Mouse (Mus musculus) liver, embryonic 16.5 days (tissue): ENCODE results near the gene Stk26. TPM values are rescaled to one million over a fixed set of nuclear protein-coding genes. Genes with fewer than 3 reads are reported as not detected.

Experiments
- ATAC-seq: fragments of 200-750 bp; cut with Nextera tagmentation; 2 replicates; pipeline ENCODE4 v1.8.0; 2017; ENCODE audit warnings: low read depth, mild to moderate bottlenecking, moderate number of reproducible peaks, moderate library complexity
- H3K27ac ChIP-seq: fragments of 300-500 bp; sonication (generic); 2 replicates; pipeline ENCODE4 v1.5.1; 2014; ENCODE audit warnings: mild to moderate bottlenecking, low read length
- H3K27me3 ChIP-seq: fragments of 300-500 bp; sonication (generic); 2 replicates; pipeline ENCODE4 v1.6.1; 2014; ENCODE audit warnings: low read depth, low read length, mixed read lengths; ENCODE audit not compliant: control insufficient read depth, insufficient read depth
- H3K36me3 ChIP-seq: fragments of 300-500 bp; sonication (generic); 2 replicates; pipeline ENCODE4 v1.6.1; 2014; ENCODE audit warnings: mild to moderate bottlenecking; ENCODE audit not compliant: control insufficient read depth, insufficient read depth
- H3K4me1 ChIP-seq: fragments of 300-500 bp; sonication (generic); 2 replicates; pipeline ENCODE4 v1.6.1; 2014; ENCODE audit warnings: low read depth, low read length, mixed read lengths; ENCODE audit not compliant: control insufficient read depth
- H3K4me2 ChIP-seq: fragments of 300-500 bp; sonication (generic); 2 replicates; pipeline ENCODE4 v1.6.1; 2014; ENCODE audit warnings: low read depth, low read length, mixed read lengths
- H3K4me3 ChIP-seq: fragments of 300-500 bp; sonication (generic); 2 replicates; pipeline ENCODE4 v1.5.1; 2014; ENCODE audit warnings: low read depth, mild to moderate bottlenecking, low read length
- H3K9ac ChIP-seq: fragments of 300-500 bp; sonication (generic); 2 replicates; pipeline ENCODE4 v1.6.1; 2014; ENCODE audit warnings: low read depth, low read length
- H3K9me3 ChIP-seq: fragments of 300-500 bp; sonication (generic); replicated peaks from 2 replicates; pipeline ENCODE4 v1.6.1; 2016; ENCODE audit warnings: low read length; ENCODE audit not compliant: control insufficient read depth
- WGBS: fragments of 180-500 bp; shearing (Covaris S2); extraction: QIAGEN DNeasy Blood & Tissue Kit; methylation state at CpG from one replicate; pipeline ENCODE4 v1.1.7; 2014; ENCODE audit not compliant: insufficient replicate concordance; 5-methylcytosine and 5-hydroxymethylcytosine counted together
- polyA plus RNA-seq: library from polyadenylated mRNA; unstranded; fragments of >200 nt; fragmentation: Nextera tagmentation; extraction: Ambion mirVana; gene quantifications from 2 replicates; pipeline ENCODE4 v1.2.1, GENCODE M21; 2015

Stk26 gene
- polyA plus RNA-seq, result 3.4 and 3.7 TPM in 2 replicates

GRCm38 (mm10) chrX:50840847-50841560, at the start of gene Stk26:
Gene Stk26, plus strand, starts transcription at chrX:50841047.
- ATAC-seq, result peak; percentile 94
- Histone ChIP-seq H3K4me1 (no peaks in the 10 kb centered on the region), H3K9ac (peak within 1 kb of the TSS; percentile 56), H3K9me3 (no peaks in the 10 kb centered on the region), H3K4me3 (peak within 1 kb of the TSS; percentile 61), H3K36me3 (no peaks in the 10 kb centered on the region), H3K4me2 (peak within 1 kb of the TSS; percentile 71), H3K27ac (no peak within 1 kb of the TSS; the same call in 1 of the 2 replicates), H3K27me3 (no peaks in the 10 kb centered on the region)
- WGBS, result 18% methylated on average over 31 of the region's 31 CpGs

- no peak overlapping the region for H3K27ac ChIP-seq
- 37% methylated on average over 4 of the region's 4 CpGs for WGBS
- H3K4me3 ChIP-seq, result no peak overlapping the region
- H3K9me3 ChIP-seq, result no peaks in the 10 kb centered on the region
- H3K9ac ChIP-seq, result no peak overlapping the region
- no peaks in the 10 kb centered on the region for H3K4me1 ChIP-seq
- no peaks in the 10 kb centered on the region for H3K27me3 ChIP-seq
- no peak for ATAC-seq
- no peaks in the 10 kb centered on the region for H3K36me3 ChIP-seq
- no peak overlapping the region for H3K4me2 ChIP-seq
These were observed 47.7 kb upstream of the Stk26 start for GRCm38 (mm10) chrX:50793005-50793680.

DNA sequence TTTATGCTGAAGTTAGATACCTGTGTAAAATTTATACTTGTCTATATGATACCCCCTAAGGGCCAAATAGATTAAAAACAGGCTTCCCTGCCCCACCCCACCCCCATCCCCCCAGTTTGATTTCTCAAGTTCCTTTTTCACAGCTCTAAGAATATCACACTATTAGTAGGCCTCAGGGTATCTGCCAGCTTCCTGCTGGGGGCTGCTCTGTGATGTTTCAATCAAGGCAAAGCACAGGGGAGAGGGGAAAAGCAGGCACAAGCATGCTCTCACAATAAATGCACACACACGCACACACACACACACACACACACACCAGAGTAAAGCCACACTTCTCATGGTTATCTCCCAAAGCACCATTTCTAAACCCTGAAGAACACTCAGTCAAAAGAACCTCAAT, 43.0 kb upstream of the Stk26 start:
- no peaks in the 10 kb centered on the region for H3K4me1 ChIP-seq
- H3K36me3 ChIP-seq, result no peaks in the 10 kb centered on the region
- H3K9me3 ChIP-seq, result no peaks in the 10 kb centered on the region
- H3K27ac ChIP-seq, result no peak overlapping the region
- no peak overlapping the region for H3K4me2 ChIP-seq
- no peaks in the 10 kb centered on the region for H3K27me3 ChIP-seq
- no peak overlapping the region for H3K9ac ChIP-seq
- H3K4me3 ChIP-seq, result no peak overlapping the region
- ATAC-seq, result no peak
- 17% methylated on average over 1 of the region's 1 CpGs for WGBS

DNA sequence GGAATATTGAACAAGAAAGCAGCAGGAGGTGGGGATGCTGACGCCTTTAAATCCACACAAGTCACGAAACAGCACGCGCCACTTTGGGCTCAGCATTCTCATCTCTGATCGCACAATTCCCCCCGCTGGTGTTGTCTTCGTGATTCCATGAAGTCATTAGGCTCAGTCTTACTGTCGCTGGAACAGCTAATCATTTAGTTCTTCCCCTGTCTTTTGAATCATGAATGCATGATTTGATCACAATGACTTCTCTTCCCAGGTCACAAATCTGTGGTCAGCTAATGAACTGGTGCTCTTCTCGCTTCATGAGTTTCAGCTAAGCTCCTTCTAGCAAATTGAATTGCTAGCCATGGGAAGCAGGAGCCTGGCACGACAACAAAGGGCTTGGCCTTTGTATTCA, 42.3 kb upstream of the Stk26 start:
- Histone ChIP-seq H3K4me2 (no peak overlapping the region), H3K9ac (no peak overlapping the region), H3K27ac (no peak overlapping the region), H3K4me3 (no peak overlapping the region), H3K36me3 (no peaks in the 10 kb centered on the region), H3K27me3 (no peaks in the 10 kb centered on the region), H3K4me1 (no peaks in the 10 kb centered on the region), H3K9me3 (no peaks in the 10 kb centered on the region)
- ATAC-seq, result no peak
- WGBS, result 74% methylated on average over 10 of the region's 10 CpGs

GRCm38 (mm10) chrX:50799656-50800188, 41.1 kb upstream of the Stk26 start:
- no peak overlapping the region for H3K27ac ChIP-seq
- ATAC-seq, result no peak
- WGBS, result 53% methylated on average over 8 of the region's 8 CpGs
- no peaks in the 10 kb centered on the region for H3K27me3 ChIP-seq
- H3K4me1 ChIP-seq, result no peaks in the 10 kb centered on the region
- H3K36me3 ChIP-seq, result no peaks in the 10 kb centered on the region
- H3K9ac ChIP-seq, result no peak overlapping the region
- no peak overlapping the region for H3K4me3 ChIP-seq
- no peaks in the 10 kb centered on the region for H3K9me3 ChIP-seq
- no peak overlapping the region for H3K4me2 ChIP-seq

DNA sequence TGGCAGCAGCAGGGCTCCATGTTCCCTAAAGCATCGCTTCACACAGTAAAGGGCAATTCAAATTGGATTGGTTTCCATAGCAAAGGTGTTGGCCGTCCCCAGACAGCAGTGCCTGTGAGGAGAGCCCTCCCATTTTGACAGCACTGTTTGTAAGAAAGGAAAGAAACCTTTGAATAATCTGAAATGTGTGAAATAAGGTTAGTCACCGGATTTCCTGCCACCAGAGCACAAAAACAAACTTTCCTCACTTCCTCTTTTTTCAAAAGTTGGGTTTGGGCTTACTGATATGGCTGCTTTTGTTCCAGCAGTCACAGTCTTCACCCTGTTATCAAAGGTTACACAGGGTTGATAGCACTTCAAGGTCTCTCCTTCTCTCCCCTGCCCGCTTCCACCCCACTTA, 35.2 kb upstream of the Stk26 start:
- H3K9ac ChIP-seq, result no peak overlapping the region
- 22% methylated on average over 4 of the region's 4 CpGs for WGBS
- no peak overlapping the region for H3K4me2 ChIP-seq
- no peaks in the 10 kb centered on the region for H3K9me3 ChIP-seq
- no peak overlapping the region for H3K27ac ChIP-seq
- ATAC-seq, result no peak
- H3K4me3 ChIP-seq, result no peak overlapping the region
- H3K27me3 ChIP-seq, result no peaks in the 10 kb centered on the region
- no peaks in the 10 kb centered on the region for H3K36me3 ChIP-seq
- H3K4me1 ChIP-seq, result no peaks in the 10 kb centered on the region

- 41% methylated on average over 6 of the region's 6 CpGs for WGBS
- no peak overlapping the region for H3K4me2 ChIP-seq
- H3K27me3 ChIP-seq, result no peaks in the 10 kb centered on the region
- ATAC-seq, result no peak
- H3K4me3 ChIP-seq, result no peak overlapping the region
- no peak overlapping the region for H3K27ac ChIP-seq
- H3K4me1 ChIP-seq, result no peaks in the 10 kb centered on the region
- H3K9me3 ChIP-seq, result no peaks in the 10 kb centered on the region
- H3K9ac ChIP-seq, result no peak overlapping the region
- H3K36me3 ChIP-seq, result no peaks in the 10 kb centered on the region
These were observed 17.0 kb upstream of the Stk26 start for GRCm38 (mm10) chrX:50823856-50824255.

DNA sequence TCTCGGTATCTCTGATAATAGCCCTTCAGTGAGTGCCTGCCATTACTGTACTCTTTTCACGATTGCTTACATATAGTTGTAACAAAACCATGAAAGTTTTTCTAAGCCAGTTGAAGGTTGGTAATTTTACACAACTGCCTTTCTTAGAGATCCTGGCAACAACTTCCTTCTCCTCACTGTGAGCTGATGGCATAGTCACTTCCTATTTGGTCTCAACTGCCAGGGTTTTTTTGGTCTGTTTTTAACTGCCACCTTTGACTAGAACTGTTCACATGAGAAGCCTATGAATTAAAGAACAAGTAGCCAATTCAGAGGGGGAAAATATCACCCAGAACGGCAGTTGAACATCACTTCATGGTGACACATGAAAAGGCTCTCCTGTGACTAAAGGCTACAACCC, 5.3 kb upstream of the Stk26 start:
- Histone ChIP-seq H3K4me2 (no peak overlapping the region), H3K9ac (no peak overlapping the region), H3K4me1 (no peaks in the 10 kb centered on the region), H3K9me3 (no peaks in the 10 kb centered on the region), H3K27ac (no peak overlapping the region), H3K27me3 (no peaks in the 10 kb centered on the region), H3K36me3 (no peaks in the 10 kb centered on the region), H3K4me3 (no peak overlapping the region)
- no peak for ATAC-seq
- WGBS, result 42% methylated on average over 3 of the region's 3 CpGs
